Mouse (Mus musculus): ENCODE measurements around the gene Lrp3.

DNA sequence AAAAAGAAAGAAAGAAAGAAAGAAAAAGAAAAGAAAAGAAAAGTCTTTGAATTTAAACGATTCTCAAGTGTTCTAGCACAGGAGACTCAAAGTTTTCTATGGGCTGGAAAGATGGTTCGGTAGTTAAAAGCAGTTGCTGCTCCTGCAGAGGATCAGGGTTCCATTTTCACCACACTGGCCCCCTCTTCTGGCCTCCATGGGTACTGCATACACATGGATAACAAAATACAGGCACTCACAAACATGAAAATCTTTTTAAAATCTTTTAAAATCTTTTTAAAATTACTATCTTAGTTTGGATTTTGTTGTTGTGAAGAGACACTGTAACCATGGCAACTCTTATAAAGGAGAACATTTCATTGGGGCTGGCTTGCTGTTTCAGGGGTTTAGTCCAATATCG, 15.0 kb upstream of the Lrp3 start:
- 0 out of 2 replicates have a peak, but pooled peaks have one; percentile 10 for TF ChIP-seq CTCF (IDR thresholded peaks at IDR 0.05; ENCODE audit: low read depth, low read length)
- no peak for TF ChIP-seq TAL1 (conservative IDR thresholded peaks at IDR 0.05; ENCODE audit: low read depth, low read length)
- no peak for TF ChIP-seq GATA1 (IDR thresholded peaks at IDR 0.05; ENCODE audit: borderline replicate concordance, low read length)
- no peak for TF ChIP-seq POLR2AphosphoS5 (IDR thresholded peaks at IDR 0.05; ENCODE audit: insufficient replicate concordance, low read depth, low read length)
- no peak for TF ChIP-seq GATA2 (IDR thresholded peaks at IDR 0.05; ENCODE audit: borderline replicate concordance, low read depth, low read length)
